Mouse (Mus musculus): ENCODE results near the gene Gm10401.

GRCm38 (mm10) chr5:115058584-115059297 is 39.4 kb downstream of the Gm10401 start:
- TF ChIP-seq CTCF (IDR thresholded peaks at IDR 0.05; ENCODE audit: low read depth): no peak
- TF ChIP-seq EP300 (IDR thresholded peaks at IDR 0.05; ENCODE audit: low read depth): peak; percentile 57; the same call in 1 of the 2 replicates

Data from liver, postnatal 0 days (tissue).